Mouse (Mus musculus) neural tube, postnatal 0 days (tissue): Measurements from ENCODE around the gene Hist1h3b. TPM values are rescaled to one million over a fixed set of nuclear protein-coding genes. Genes with fewer than 3 reads are reported as not detected.

Experiments used
- microRNA-seq: library from miRNA; unstranded; fragments of <30 nt; microRNA quantifications from one replicate; pipeline ENCODE4, GENCODE M21; 2016
- polyA plus RNA-seq: library from polyadenylated mRNA; unstranded; fragments of >200 nt; fragmentation: Nextera tagmentation; extraction: Ambion mirVana; gene quantifications from 2 replicates; pipeline ENCODE4 v1.2.1, GENCODE M21; 2015

Gene Hist1h3b
- polyA plus RNA-seq: 0.58 TPM in 1 of 2 replicates, not detected in the other

GRCm38 (mm10) chr13:23752067-23752741 lies at the start of gene Hist1h3b:
Gene Hist1h3b (plus strand): TSS chr13:23752267.

GRCm38 (mm10) chr13:23710374-23711089 lies 41.5 kb upstream of the Hist1h3b start, which contains the start of gene Hfe:
Gene Hfe (minus strand): TSS chr13:23710854.

GRCm38 (mm10) chr13:23738677-23739068 lies 13.4 kb upstream of the Hist1h3b start, which contains the start of gene Hist1h1c:
Gene Hist1h1c (plus strand): TSS chr13:23738808.

DNA sequence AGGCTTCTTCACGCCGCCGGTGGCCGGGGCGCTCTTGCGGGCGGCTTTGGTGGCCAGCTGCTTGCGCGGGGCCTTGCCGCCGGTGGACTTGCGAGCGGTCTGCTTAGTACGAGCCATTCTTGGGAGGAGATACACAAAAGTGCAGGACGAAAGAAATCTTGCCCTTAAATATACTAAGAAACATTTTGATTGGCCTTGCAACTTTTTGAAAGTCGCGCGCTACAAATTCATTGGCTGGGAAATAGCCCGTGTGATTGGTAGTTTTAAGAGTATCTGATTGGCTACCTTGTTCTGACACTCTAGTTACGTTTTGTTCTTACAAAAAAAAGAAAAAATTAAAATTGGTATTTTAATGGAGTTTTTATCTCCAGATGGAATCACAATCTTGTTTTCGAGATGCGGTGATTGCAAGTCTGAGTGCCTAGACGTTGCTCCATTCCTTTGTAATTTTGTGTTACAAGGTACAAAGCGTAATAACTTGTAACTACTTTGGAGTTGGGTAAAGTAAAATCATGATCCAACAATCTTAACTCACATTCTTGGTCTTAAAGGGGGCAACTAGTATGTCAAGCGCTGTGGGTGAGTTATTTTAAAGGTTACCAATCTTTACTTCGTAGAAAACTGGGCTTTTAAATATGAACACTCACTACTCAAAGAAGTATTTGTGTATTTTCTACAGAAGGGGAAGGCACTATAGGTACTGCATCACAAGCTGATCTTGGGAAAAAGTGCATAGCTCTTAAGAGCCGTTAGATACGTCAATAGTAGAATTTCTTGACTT lies 6.5 kb upstream of the Hist1h3b start, which contains the start of gene Hist1h3c:
Gene Hist1h3c (minus strand): TSS at position 222 of the 781 bp plus-strand sequence.

DNA sequence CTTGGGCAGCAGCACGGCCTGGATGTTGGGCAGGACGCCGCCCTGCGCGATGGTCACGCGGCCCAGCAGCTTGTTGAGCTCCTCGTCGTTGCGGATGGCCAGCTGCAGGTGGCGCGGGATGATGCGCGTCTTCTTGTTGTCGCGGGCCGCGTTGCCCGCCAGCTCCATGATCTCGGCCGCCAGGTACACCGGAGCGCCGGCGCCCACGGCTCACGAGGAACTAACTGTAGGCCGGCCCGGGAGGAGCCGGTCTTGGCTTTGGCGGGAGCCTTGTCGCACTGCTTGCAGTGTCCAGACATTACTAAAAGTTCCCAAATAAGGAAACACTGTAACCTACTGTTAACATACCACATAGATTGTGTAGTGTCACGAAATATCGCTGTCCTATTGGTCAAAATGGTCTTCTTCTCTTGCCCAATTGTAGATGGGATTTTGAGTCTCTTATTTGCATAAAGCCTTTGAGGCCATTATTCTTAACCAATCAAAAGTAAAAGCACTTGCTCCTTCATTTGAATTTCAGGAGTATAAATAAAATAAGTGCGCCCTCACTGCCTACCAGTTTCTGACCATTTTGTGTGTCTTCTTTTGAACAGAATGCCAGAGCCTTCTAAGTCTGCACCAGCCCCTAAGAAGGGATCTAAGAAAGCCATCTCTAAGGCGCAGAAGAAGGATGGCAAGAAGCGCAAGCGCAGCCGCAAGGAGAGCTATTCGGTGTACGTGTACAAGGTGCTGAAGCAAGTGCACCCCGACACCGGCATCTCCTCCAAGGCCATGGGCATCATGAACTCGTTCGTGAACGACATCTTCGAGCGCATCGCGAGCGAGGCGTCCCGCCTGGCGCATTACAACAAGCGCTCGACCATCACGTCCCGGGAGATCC lies 5.6 kb upstream of the Hist1h3b start, which contains the start of gene Hist1h2bb:
Gene Hist1h2bb (plus strand): TSS at position 534 of the 880 bp plus-strand sequence.

GRCm38 (mm10) chr13:23750839-23751477 lies 1.1 kb upstream of the Hist1h3b start, which contains the start of gene Hist1h2ab:
Gene Hist1h2ab (plus strand): TSS chr13:23751126.

GRCm38 (mm10) chr13:23756790-23757189 lies 4.7 kb downstream of the Hist1h3b start, which contains the start of gene Hist1h4b:
Gene Hist1h4b (plus strand): TSS chr13:23757013.

GRCm38 (mm10) chr13:23760972-23761864 lies 9.2 kb downstream of the Hist1h3b start, which contains the start of gene Hist1h4a:
Gene Hist1h4a (minus strand): TSS chr13:23761230.

GRCm38 (mm10) chr13:23761871-23762821 lies 10.1 kb downstream of the Hist1h3b start, which contains the start of gene Hist1h3a:
Gene Hist1h3a (minus strand): TSS chr13:23762386.

GRCm38 (mm10) chr13:23763586-23764323 lies 11.7 kb downstream of the Hist1h3b start, which contains the start of gene Hist1h1a:
Gene Hist1h1a (plus strand): TSS chr13:23763666.

DNA sequence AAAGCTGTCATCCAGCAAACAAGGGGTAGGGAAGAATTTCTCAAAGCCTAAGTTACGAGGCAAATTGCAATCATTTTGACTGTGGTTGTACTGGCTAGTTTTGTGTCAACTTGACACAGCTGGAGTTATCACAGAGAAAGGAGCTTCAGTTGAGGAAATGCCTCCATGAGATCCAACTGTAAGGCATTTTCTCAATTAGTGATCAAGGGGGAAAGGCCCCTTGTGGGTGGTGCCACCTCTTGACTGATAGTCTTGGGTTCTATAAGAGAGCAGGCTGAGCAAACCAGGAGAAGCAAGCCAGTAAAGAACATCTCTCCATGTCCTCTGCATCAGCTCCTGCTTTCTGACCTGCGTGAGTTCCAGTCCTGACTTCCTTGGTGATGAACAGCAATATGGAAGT lies 17.5 kb downstream of the Hist1h3b start, which contains the start of gene Trim38:
Gene Trim38 (plus strand): TSS at position 301 of the 400 bp plus-strand sequence.

Small RNA genes lying within 50 kb of the gene (microRNA-seq; reads per million reads assigned to microRNA genes)
- gene Gm44314 (not detected), gene Gm44484 (not detected)

Other genes with a start within 250 kb of the Hist1h3b start
- 0.92 and 4.6 TPM in 2 replicates for gene Hist1h4h, start 221.2 kb upstream of the Hist1h3b start, polyA plus RNA-seq
- 1.7 TPM in 1 of 2 replicates, not detected in the other for gene Hist1h2af, start 218.4 kb upstream of the Hist1h3b start, polyA plus RNA-seq
- 1.3 TPM in 1 of 2 replicates, not detected in the other for gene Hist1h3g, start 216.8 kb upstream of the Hist1h3b start, polyA plus RNA-seq
- 0.09 and 0.36 TPM in 2 replicates for gene Hist1h2bh, start 208.9 kb upstream of the Hist1h3b start, polyA plus RNA-seq
- gene Hist1h3f, start 208.2 kb upstream of the Hist1h3b start, polyA plus RNA-seq: 0.21 TPM in 1 of 2 replicates, not detected in the other
- not detected in 2 replicates for gene Hist1h4f, start 200.6 kb upstream of the Hist1h3b start, polyA plus RNA-seq
- gene Hist1h1d, start 199.0 kb upstream of the Hist1h3b start, polyA plus RNA-seq: 0.09 and 0.13 TPM in 2 replicates
- 1.5 and 2.0 TPM in 2 replicates for gene Hist1h3e, start 189.9 kb upstream of the Hist1h3b start, polyA plus RNA-seq
- gene Hist1h2ae, start 181.0 kb upstream of the Hist1h3b start, polyA plus RNA-seq: 7.7 and 9.3 TPM in 2 replicates
- gene Hist1h2bg, start 180.9 kb upstream of the Hist1h3b start, polyA plus RNA-seq: 1.5 and 3.0 TPM in 2 replicates
- 0.65 TPM in 1 of 2 replicates, not detected in the other for gene Hist1h2bf, start 178.1 kb upstream of the Hist1h3b start, polyA plus RNA-seq
- not detected in 2 replicates for gene Hist1h2ad, start 177.9 kb upstream of the Hist1h3b start, polyA plus RNA-seq
- gene Hist1h3d, start 176.5 kb upstream of the Hist1h3b start, polyA plus RNA-seq: 0.58 and 0.66 TPM in 2 replicates
- gene Hist1h4d, start 170.7 kb upstream of the Hist1h3b start, polyA plus RNA-seq: 25.2 and 28.2 TPM in 2 replicates
- 0.80 and 0.89 TPM in 2 replicates for gene Hist1h2be, start 131.1 kb upstream of the Hist1h3b start, polyA plus RNA-seq
- gene Hist1h1e, start 129.7 kb upstream of the Hist1h3b start, polyA plus RNA-seq: 7.7 and 9.3 TPM in 2 replicates
- gene Hist1h2ac, start 68.3 kb upstream of the Hist1h3b start, polyA plus RNA-seq: 0.19 and 0.41 TPM in 2 replicates
- gene Hist1h2bc, start 68.1 kb upstream of the Hist1h3b start, polyA plus RNA-seq: 37.8 and 45.4 TPM in 2 replicates
- gene Hist1h1t, start 56.5 kb upstream of the Hist1h3b start, polyA plus RNA-seq: not detected in 2 replicates
- 2.4 and 3.7 TPM in 2 replicates for gene Hist1h4c, start 53.8 kb upstream of the Hist1h3b start, polyA plus RNA-seq
- gene Hfe, start 41.4 kb upstream of the Hist1h3b start, polyA plus RNA-seq: 6.6 and 7.2 TPM in 2 replicates
- 16.4 and 22.5 TPM in 2 replicates for gene Hist1h1c, start 13.5 kb upstream of the Hist1h3b start, polyA plus RNA-seq
- gene Hist1h3c, start 6.7 kb upstream of the Hist1h3b start, polyA plus RNA-seq: not detected in 2 replicates
- 0.62 TPM in 1 of 2 replicates, not detected in the other for gene Hist1h2bb, start 5.5 kb upstream of the Hist1h3b start, polyA plus RNA-seq
- 2.7 and 4.7 TPM in 2 replicates for gene Hist1h2ab, start 1.1 kb upstream of the Hist1h3b start, polyA plus RNA-seq
- 1.2 TPM in 1 of 2 replicates, not detected in the other for gene Hist1h4b, start 4.7 kb downstream of the Hist1h3b start, polyA plus RNA-seq
- 0.54 TPM in 1 of 2 replicates, not detected in the other for gene Hist1h4a, start 9.0 kb downstream of the Hist1h3b start, polyA plus RNA-seq
- gene Hist1h3a, start 10.1 kb downstream of the Hist1h3b start, polyA plus RNA-seq: 0.66 and 0.94 TPM in 2 replicates
- gene Hist1h1a, start 11.4 kb downstream of the Hist1h3b start, polyA plus RNA-seq: 0.50 and 0.66 TPM in 2 replicates
- not detected in 2 replicates for gene Trim38, start 17.6 kb downstream of the Hist1h3b start, polyA plus RNA-seq
- gene Slc17a2, start 54.7 kb downstream of the Hist1h3b start, polyA plus RNA-seq: not detected in 2 replicates
- gene Slc17a3, start 87.2 kb downstream of the Hist1h3b start, polyA plus RNA-seq: not detected in 2 replicates
- not detected in 2 replicates for gene Slc17a1, start 115.5 kb downstream of the Hist1h3b start, polyA plus RNA-seq
- not detected in 2 replicates for gene Slc17a4, start 162.7 kb downstream of the Hist1h3b start, polyA plus RNA-seq
- not detected in 2 replicates for gene Hist1h2ba, start 181.9 kb downstream of the Hist1h3b start, polyA plus RNA-seq
- gene Hist1h2aa, start 182.2 kb downstream of the Hist1h3b start, polyA plus RNA-seq: not detected in 2 replicates
- 0.88 and 0.98 TPM in 2 replicates for gene Scgn, start 238.9 kb downstream of the Hist1h3b start, polyA plus RNA-seq